Mouse (Mus musculus): ENCODE results near the gene Tmem135. TPM values are rescaled to one million over a fixed set of nuclear protein-coding genes. Genes with fewer than 3 reads are reported as not detected.

Gene Tmem135
- polyA plus RNA-seq, 1 experiment from 2014 or later: 36.4 TPM

DNA sequence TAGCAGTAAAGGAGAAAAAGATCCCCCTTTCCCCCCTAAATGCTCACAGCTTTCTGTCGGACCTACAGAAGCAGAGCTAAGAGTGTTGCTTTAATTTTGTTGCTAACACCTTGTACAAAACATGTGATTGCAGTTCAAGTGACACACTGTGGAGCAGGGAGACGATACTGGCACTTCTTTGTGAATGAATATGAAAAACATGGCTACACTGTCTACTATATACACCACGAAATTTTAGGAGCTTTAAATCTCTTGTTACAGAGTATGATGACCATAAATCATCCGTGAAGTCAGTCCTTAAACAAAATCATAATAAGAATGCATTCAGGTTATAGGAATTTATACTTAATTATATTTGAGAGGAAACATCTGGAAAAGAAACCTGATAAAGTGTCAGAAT, 247.4 kb downstream of the Tmem135 start:
- no peak overlapping the region for H3K4me3 ChIP-seq (ENCODE audit: low read depth, low read length)
- H3K36me3 ChIP-seq (ENCODE audit: control insufficient read depth, insufficient read depth, low read length): no peaks in the 10 kb centered on the region
- no peaks in the 10 kb centered on the region for H3K9me3 ChIP-seq (ENCODE audit: control insufficient read depth, low read length)
- H3K27me3 ChIP-seq (ENCODE audit: control insufficient read depth, insufficient read depth, low read length): no peaks in the 10 kb centered on the region
- no peak for ATAC-seq (ENCODE audit: low read depth)
- H3K27ac ChIP-seq (ENCODE audit: low read depth, low read length): no peak overlapping the region
- no peak overlapping the region for H3K4me2 ChIP-seq (ENCODE audit: low read depth, low read length)
- WGBS: 87% methylated on average over 4 of the region's 4 CpGs
- no peak overlapping the region for H3K9ac ChIP-seq (replicated peaks; ENCODE audit: low read depth, low read length)
- H3K4me1 ChIP-seq (ENCODE audit: control insufficient read depth, insufficient read depth, low read length): no peaks in the 10 kb centered on the region

GRCm38 (mm10) chr7:89155741-89156140, 248.3 kb downstream of the Tmem135 start:
- 78% methylated on average over 7 of the region's 7 CpGs for WGBS
- H3K36me3 ChIP-seq (ENCODE audit: control insufficient read depth, insufficient read depth, low read length): no peaks in the 10 kb centered on the region
- no peak overlapping the region for H3K27ac ChIP-seq (ENCODE audit: low read depth, low read length)
- no peak overlapping the region for H3K4me2 ChIP-seq (ENCODE audit: low read depth, low read length)
- H3K9me3 ChIP-seq (ENCODE audit: control insufficient read depth, low read length): no peaks in the 10 kb centered on the region
- ATAC-seq (ENCODE audit: low read depth): no peak
- no peak overlapping the region for H3K4me3 ChIP-seq (ENCODE audit: low read depth, low read length)
- no peak overlapping the region for H3K9ac ChIP-seq (replicated peaks; ENCODE audit: low read depth, low read length)
- H3K27me3 ChIP-seq (ENCODE audit: control insufficient read depth, insufficient read depth, low read length): no peaks in the 10 kb centered on the region
- H3K4me1 ChIP-seq (ENCODE audit: control insufficient read depth, insufficient read depth, low read length): no peaks in the 10 kb centered on the region

- no peak overlapping the region for H3K4me3 ChIP-seq (ENCODE audit: low read depth, low read length)
- no peaks in the 10 kb centered on the region for H3K4me1 ChIP-seq (ENCODE audit: control insufficient read depth, insufficient read depth, low read length)
- WGBS: 85% methylated on average over 6 of the region's 6 CpGs
- no peaks in the 10 kb centered on the region for H3K27me3 ChIP-seq (ENCODE audit: control insufficient read depth, insufficient read depth, low read length)
- H3K9ac ChIP-seq (replicated peaks; ENCODE audit: low read depth, low read length): no peak overlapping the region
- no peak overlapping the region for H3K27ac ChIP-seq (ENCODE audit: low read depth, low read length)
- no peak for ATAC-seq (ENCODE audit: low read depth)
- no peaks in the 10 kb centered on the region for H3K9me3 ChIP-seq (ENCODE audit: control insufficient read depth, low read length)
- no peaks in the 10 kb centered on the region for H3K36me3 ChIP-seq (ENCODE audit: control insufficient read depth, insufficient read depth, low read length)
- H3K4me2 ChIP-seq (ENCODE audit: low read depth, low read length): no peak overlapping the region
These were observed 248.8 kb downstream of the Tmem135 start for GRCm38 (mm10) chr7:89155223-89155622.

DNA sequence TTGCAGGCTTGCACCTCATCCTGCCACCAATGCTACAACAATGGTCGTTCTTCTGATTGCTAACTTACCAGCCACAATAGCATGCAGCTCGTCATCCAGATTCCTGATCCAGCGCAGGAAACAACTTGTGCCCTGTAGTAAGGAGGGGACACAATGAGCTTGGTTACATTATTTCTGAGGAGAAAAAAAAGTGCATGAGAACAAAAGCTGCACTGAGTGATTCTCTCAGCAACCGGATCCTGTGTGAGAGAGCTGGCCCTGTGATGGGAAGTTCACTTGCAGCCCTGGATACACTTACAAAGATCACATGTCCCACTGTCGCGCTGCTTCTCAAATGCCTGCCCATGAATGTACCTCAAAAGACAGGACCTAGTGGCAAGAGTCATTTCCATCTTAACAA, 252.7 kb downstream of the Tmem135 start:
- H3K27ac ChIP-seq (ENCODE audit: low read depth, low read length): no peak overlapping the region

DNA sequence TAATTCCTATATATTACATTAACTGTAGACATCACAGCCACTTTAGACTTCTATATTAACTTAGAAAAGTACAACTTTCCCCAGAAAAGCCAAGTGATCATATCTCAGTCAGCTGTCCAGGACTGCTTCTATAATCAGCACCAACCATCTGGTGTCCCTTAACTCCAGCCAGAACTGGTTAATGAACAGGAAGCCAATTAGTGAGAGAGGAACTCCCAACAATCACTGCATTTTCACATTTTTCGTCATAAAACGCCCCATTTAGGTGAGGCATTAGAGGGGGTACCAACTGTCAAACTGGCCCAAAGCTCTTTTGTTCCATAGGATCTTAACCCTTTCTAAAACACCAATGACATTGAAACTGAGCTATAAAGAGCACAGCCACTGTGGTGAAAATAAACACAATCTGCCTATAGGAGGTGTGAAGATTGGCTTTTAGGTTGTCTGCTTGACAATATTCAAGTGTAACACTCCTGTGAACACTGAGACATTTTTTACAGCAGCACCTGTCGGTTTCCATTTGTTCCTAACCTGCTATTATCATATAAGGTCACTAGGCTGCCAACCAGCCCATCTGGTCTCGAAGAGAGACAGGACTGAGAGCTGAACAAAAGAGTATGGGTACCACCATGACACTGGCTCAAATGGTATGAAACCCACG, 263.3 kb downstream of the Tmem135 start:
- Histone ChIP-seq H3K36me3 (ENCODE audit: control insufficient read depth, insufficient read depth, low read length) (0 out of 2 replicates have a peak, but pooled peaks cover 2% of the 10 kb centered on the region), H3K4me3 (ENCODE audit: low read depth, low read length) (no peak overlapping the region), H3K27ac (ENCODE audit: low read depth, low read length) (no peak overlapping the region), H3K27me3 (ENCODE audit: control insufficient read depth, insufficient read depth, low read length) (no peaks in the 10 kb centered on the region), H3K9me3 (ENCODE audit: control insufficient read depth, low read length) (no peaks in the 10 kb centered on the region), H3K9ac (replicated peaks; ENCODE audit: low read depth, low read length) (no peak overlapping the region), H3K4me1 (ENCODE audit: control insufficient read depth, insufficient read depth, low read length) (no peaks in the 10 kb centered on the region), H3K4me2 (ENCODE audit: low read depth, low read length) (no peak overlapping the region)
- ATAC-seq (ENCODE audit: low read depth): no peak; the same call in 1 of the 2 replicates
- 87% methylated on average over 5 of the region's 5 CpGs for WGBS

More for the DNA sequence above, 252.7 kb downstream of the Tmem135 start:
- H3K9ac ChIP-seq (replicated peaks; ENCODE audit: low read depth, low read length): no peak overlapping the region
- no peak overlapping the region for H3K4me3 ChIP-seq (ENCODE audit: low read depth, low read length)
- ATAC-seq (ENCODE audit: low read depth): no peak
- H3K9me3 ChIP-seq (ENCODE audit: control insufficient read depth, low read length): no peaks in the 10 kb centered on the region
- no peaks in the 10 kb centered on the region for H3K4me1 ChIP-seq (ENCODE audit: control insufficient read depth, insufficient read depth, low read length)
- WGBS: 30% methylated on average over 6 of the region's 6 CpGs
- no peaks in the 10 kb centered on the region for H3K36me3 ChIP-seq (ENCODE audit: control insufficient read depth, insufficient read depth, low read length)
- H3K4me2 ChIP-seq (ENCODE audit: low read depth, low read length): no peak overlapping the region
- H3K27me3 ChIP-seq (ENCODE audit: control insufficient read depth, insufficient read depth, low read length): no peaks in the 10 kb centered on the region

DNA sequence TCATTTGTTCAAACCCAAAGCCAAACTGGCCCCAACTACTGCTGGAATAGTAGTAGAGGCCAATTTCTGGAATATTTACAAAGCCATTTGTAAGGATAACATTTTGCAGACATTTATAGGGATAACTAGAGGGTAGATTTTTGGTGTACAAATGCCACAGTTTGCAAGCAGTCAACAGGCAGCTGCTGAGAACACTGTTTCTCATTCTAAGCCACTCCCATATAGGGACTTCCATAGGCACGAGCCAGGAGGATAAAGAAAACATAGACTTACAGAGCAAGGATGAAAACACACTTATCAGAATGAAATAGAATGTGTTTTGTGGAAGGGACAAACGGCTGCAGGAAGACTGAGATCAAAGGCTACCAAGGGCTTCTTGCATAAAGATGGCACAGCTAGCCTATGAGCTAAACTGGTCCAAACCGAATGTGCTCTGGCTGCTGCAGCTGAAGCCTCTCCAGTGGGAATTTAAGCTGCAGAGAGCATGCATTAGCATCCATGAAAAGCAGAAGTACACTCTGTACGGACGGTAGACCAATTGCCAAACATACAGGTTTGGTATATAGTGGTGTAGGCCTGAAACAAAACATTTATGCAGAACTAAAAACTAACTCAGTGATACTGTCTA, 269.0 kb downstream of the Tmem135 start:
- no peak overlapping the region for H3K4me2 ChIP-seq (ENCODE audit: low read depth, low read length)
- H3K36me3 ChIP-seq (ENCODE audit: control insufficient read depth, insufficient read depth, low read length): no peaks in the 10 kb centered on the region
- no peaks in the 10 kb centered on the region for H3K9me3 ChIP-seq (ENCODE audit: control insufficient read depth, low read length)
- no peaks in the 10 kb centered on the region for H3K4me1 ChIP-seq (ENCODE audit: control insufficient read depth, insufficient read depth, low read length)
- no peaks in the 10 kb centered on the region for H3K27me3 ChIP-seq (ENCODE audit: control insufficient read depth, insufficient read depth, low read length)
- WGBS: 84% methylated on average over 5 of the region's 5 CpGs
- no peak overlapping the region for H3K27ac ChIP-seq (ENCODE audit: low read depth, low read length)
- no peak for ATAC-seq (ENCODE audit: low read depth)
- H3K4me3 ChIP-seq (ENCODE audit: low read depth, low read length): no peak overlapping the region
- H3K9ac ChIP-seq (replicated peaks; ENCODE audit: low read depth, low read length): no peak overlapping the region

DNA sequence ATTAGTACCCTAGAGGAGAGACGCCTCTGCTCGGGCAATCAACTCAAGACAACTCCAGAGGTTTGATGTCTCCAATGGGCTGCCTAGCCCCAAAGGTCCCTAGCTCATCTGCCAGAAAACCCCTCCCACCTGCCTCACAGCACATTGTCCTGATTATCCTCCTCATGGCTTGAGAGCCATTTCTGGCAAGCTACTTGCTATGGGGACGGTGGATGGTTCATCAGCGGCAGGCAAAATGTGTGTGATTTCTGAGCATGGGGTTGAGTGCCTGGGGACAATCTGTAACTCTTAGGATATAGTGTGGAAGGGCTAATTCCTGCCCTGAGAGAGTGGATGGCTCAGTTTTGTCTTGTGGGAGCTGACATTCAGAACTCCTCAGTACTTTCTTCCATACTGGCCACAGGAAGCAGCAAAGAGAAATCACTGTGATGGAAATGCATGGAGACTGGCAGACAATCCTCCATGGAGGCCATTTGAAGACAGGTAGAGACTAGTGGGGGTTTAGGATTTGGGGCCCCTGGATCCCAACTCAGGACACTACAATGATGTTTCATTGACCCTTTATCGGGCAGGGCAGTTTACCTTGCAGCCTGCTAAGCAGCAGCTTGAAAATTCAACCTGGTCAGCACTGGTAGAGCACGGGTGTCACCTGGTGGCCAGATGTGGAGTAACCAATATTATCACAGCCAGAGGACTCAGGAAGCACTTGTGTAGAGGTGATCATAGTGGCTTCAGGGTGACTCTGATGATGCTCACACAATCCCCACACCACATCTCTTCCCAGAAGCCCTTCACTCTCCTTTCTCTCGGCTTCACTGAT, 277.7 kb downstream of the Tmem135 start:
- no peaks in the 10 kb centered on the region for H3K27me3 ChIP-seq (ENCODE audit: control insufficient read depth, insufficient read depth, low read length)
- no peaks in the 10 kb centered on the region for H3K4me1 ChIP-seq (ENCODE audit: control insufficient read depth, insufficient read depth, low read length)
- no peak overlapping the region for H3K9ac ChIP-seq (replicated peaks; ENCODE audit: low read depth, low read length)
- peak; percentile 94 for ATAC-seq (ENCODE audit: low read depth)
- no peak overlapping the region for H3K4me2 ChIP-seq (ENCODE audit: low read depth, low read length)
- WGBS: 64% methylated on average over 7 of the region's 7 CpGs
- H3K36me3 ChIP-seq (ENCODE audit: control insufficient read depth, insufficient read depth, low read length): no peaks in the 10 kb centered on the region
- no peak overlapping the region for H3K27ac ChIP-seq (ENCODE audit: low read depth, low read length)
- H3K9me3 ChIP-seq (ENCODE audit: control insufficient read depth, low read length): no peaks in the 10 kb centered on the region
- H3K4me3 ChIP-seq (ENCODE audit: low read depth, low read length): no peak overlapping the region

DNA sequence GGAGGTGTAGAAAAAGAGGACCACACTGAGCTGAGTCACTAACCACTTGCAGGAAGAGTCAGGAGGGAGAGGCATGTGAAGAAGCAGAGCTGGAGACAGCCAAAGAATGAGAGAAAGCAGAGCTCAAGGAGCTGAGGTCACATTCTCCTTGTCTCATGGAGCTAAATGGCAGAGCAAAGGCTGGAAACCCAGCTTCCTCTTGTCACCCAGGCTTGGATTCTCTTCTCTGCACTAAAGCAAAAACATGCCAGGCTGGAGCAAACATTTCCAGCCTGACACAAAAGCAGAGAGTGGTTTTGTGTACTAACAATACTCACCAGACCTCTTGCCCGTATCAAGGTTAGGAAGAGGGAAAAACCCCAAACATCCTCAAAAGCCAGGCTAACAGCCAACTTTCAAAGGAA, 287.8 kb downstream of the Tmem135 start:
- Histone ChIP-seq H3K27ac (ENCODE audit: low read depth, low read length) (no peak overlapping the region), H3K4me2 (ENCODE audit: low read depth, low read length) (no peak overlapping the region), H3K9ac (replicated peaks; ENCODE audit: low read depth, low read length) (no peak overlapping the region), H3K4me3 (ENCODE audit: low read depth, low read length) (no peak overlapping the region), H3K9me3 (ENCODE audit: control insufficient read depth, low read length) (no peaks in the 10 kb centered on the region), H3K36me3 (ENCODE audit: control insufficient read depth, insufficient read depth, low read length) (no peaks in the 10 kb centered on the region), H3K4me1 (ENCODE audit: control insufficient read depth, insufficient read depth, low read length) (no peaks in the 10 kb centered on the region), H3K27me3 (ENCODE audit: control insufficient read depth, insufficient read depth, low read length) (no peaks in the 10 kb centered on the region)
- ATAC-seq (ENCODE audit: low read depth): no peak
- WGBS: 76% methylated on average over 1 of the region's 1 CpGs

DNA sequence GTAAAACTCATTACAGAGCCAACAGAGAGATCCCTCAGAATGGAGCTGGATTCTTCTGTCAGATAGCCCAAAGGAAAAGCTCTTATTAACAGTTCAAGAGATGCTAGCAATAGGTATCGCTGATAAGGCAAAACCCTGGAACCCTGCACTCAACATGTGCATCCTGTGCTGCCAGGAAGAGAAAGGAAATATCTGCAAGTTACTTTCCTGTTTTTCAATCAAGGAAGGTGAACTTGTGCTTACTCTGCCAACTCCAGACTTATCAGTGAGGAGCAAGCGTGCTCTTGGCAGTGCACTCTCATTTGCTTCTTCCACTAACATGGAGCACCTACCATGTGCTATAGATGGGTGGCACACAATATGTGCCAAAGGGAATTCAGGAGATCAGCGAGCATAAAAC, 288.4 kb downstream of the Tmem135 start:
- no peaks in the 10 kb centered on the region for H3K27me3 ChIP-seq (ENCODE audit: control insufficient read depth, insufficient read depth, low read length)
- no peaks in the 10 kb centered on the region for H3K4me1 ChIP-seq (ENCODE audit: control insufficient read depth, insufficient read depth, low read length)
- no peak overlapping the region for H3K9ac ChIP-seq (replicated peaks; ENCODE audit: low read depth, low read length)
- ATAC-seq (ENCODE audit: low read depth): no peak
- no peak overlapping the region for H3K4me2 ChIP-seq (ENCODE audit: low read depth, low read length)
- no peaks in the 10 kb centered on the region for H3K9me3 ChIP-seq (ENCODE audit: control insufficient read depth, low read length)
- no peak overlapping the region for H3K27ac ChIP-seq (ENCODE audit: low read depth, low read length)
- WGBS: 86% methylated on average over 3 of the region's 3 CpGs
- no peaks in the 10 kb centered on the region for H3K36me3 ChIP-seq (ENCODE audit: control insufficient read depth, insufficient read depth, low read length)
- H3K4me3 ChIP-seq (ENCODE audit: low read depth, low read length): no peak overlapping the region

Data from neural tube, embryonic 14.5 days (tissue).